Mouse (Mus musculus) MEL (cell line): Measurements from ENCODE around the gene Grb2. TPM values are rescaled to one million over a fixed set of nuclear protein-coding genes. Genes with fewer than 3 reads are reported as not detected.

Experiments used
- DNase-seq: peaks from one replicate; pipeline ENCODE4 v3.0.0; 2011; ENCODE audit warnings: low read depth, low spot score
- H3K27ac ChIP-seq: 2 replicates; pipeline ENCODE4 v1.5.1; 2012; ENCODE audit warnings: low read depth, mild to moderate bottlenecking, control low read depth, low read length, moderate library complexity; ENCODE audit not compliant: control insufficient read depth
- H3K27me3 ChIP-seq, 2 experiments: fragments of 150-350 bp in 1 of 2; sonication (generic) in 1 of 2; 2 replicates each; pipeline ENCODE4 v1.6.1; 2012; ENCODE audit warnings: low read length in 2 of 2, mild to moderate bottlenecking in 2 of 2, improper control_type of control experiment in 1 of 2, moderate library complexity in 1 of 2; ENCODE audit not compliant: insufficient read depth in 2 of 2, control insufficient read depth in 1 of 2
- H3K36me3 ChIP-seq, 2 experiments: 2 replicates each; pipeline ENCODE4 v1.6.1; 2012 to 2014; ENCODE audit warnings: low read length in 2 of 2, improper control_type of control experiment in 1 of 2, inconsistent platforms in 1 of 2, mild to moderate bottlenecking in 1 of 2; ENCODE audit not compliant: insufficient read depth in 2 of 2, control insufficient read depth in 1 of 2
- H3K4me1 ChIP-seq, 2 experiments: fragments of 150-350 bp in 1 of 2; sonication (generic) in 1 of 2; 2 replicates each; pipeline ENCODE4 v1.6.1; 2012; ENCODE audit warnings: low read length in 2 of 2, improper control_type of control experiment in 1 of 2, mild to moderate bottlenecking in 1 of 2; ENCODE audit not compliant: insufficient read depth in 2 of 2, control insufficient read depth in 1 of 2
- H3K4me3 ChIP-seq, 2 experiments: fragments of 150-350 bp in 1 of 2; sonication (generic) in 1 of 2; 2 replicates each; pipeline ENCODE4 v1.5.1; 2012; ENCODE audit warnings: low read depth in 2 of 2, low read length in 2 of 2, mild to moderate bottlenecking in 2 of 2, moderate library complexity in 2 of 2, control low read depth in 1 of 2, improper control_type of control experiment in 1 of 2; ENCODE audit not compliant: control insufficient read depth in 1 of 2, insufficient read depth in 1 of 2
- H3K79me2 ChIP-seq: 2 replicates; pipeline ENCODE4 v1.6.1; 2012; ENCODE audit warnings: mild to moderate bottlenecking, low read length, moderate library complexity; ENCODE audit not compliant: control insufficient read depth, poor library complexity, insufficient read depth
- H3K9ac ChIP-seq: 2 replicates; pipeline ENCODE4 v1.6.1; 2012; ENCODE audit warnings: low read depth, mild to moderate bottlenecking, control low read depth, low read length, moderate library complexity; ENCODE audit not compliant: control insufficient read depth, poor library complexity, severe bottlenecking
- H3K9me3 ChIP-seq: fragments of 150-350 bp; sonication (generic); replicated peaks from 2 replicates; pipeline ENCODE4 v1.6.1; 2012; ENCODE audit warnings: mild to moderate bottlenecking, low read length, improper control_type of control experiment, moderate library complexity; ENCODE audit not compliant: insufficient read depth
- BHLHE40 ChIP-seq: IDR thresholded peaks from 2 replicates; pipeline ENCODE4 v1.6.1; 2012; ENCODE audit warnings: low read depth, mild to moderate bottlenecking, inconsistent platforms, low read length, improper control_type of control experiment, borderline replicate concordance
- CTCF ChIP-seq, 3 experiments: IDR thresholded peaks in 2 of 3; conservative IDR thresholded peaks in 1 of 3; 2 replicates each; pipeline ENCODE4 v1.5.1; 2011 to 2012; ENCODE audit warnings: low read length in 3 of 3, low read depth in 2 of 3, mild to moderate bottlenecking in 2 of 3, improper control_type of control experiment in 1 of 3, inconsistent platforms in 1 of 3, mixed read lengths in 1 of 3, moderate library complexity in 1 of 3; ENCODE audit not compliant: control insufficient read depth in 1 of 3, insufficient read depth in 1 of 3, poor library complexity in 1 of 3, severe bottlenecking in 1 of 3
- EP300 ChIP-seq, 2 experiments: IDR thresholded peaks; 2 replicates each; pipeline ENCODE4 v1.6.1; 2011; ENCODE audit warnings: improper control_type of control experiment in 2 of 2, low read length in 2 of 2, low read depth in 1 of 2, mild to moderate bottlenecking in 1 of 2
- GATA1 ChIP-seq: IDR thresholded peaks from 2 replicates; pipeline ENCODE4 v1.6.1; 2011; ENCODE audit warnings: low read depth, low read length, improper control_type of control experiment
- JUND ChIP-seq: IDR thresholded peaks from 2 replicates; pipeline ENCODE4 v1.6.1; 2011; ENCODE audit warnings: low read depth, mild to moderate bottlenecking, improper control_type of control experiment, low read length
- MAFK ChIP-seq: IDR thresholded peaks from 2 replicates; pipeline ENCODE4 v1.6.1; 2011; ENCODE audit warnings: low read depth, mild to moderate bottlenecking, low read length, improper control_type of control experiment, borderline replicate concordance
- MEF2A ChIP-seq: IDR thresholded peaks from 2 replicates; pipeline ENCODE4 v1.6.1; 2014; ENCODE audit warnings: low read depth, mild to moderate bottlenecking, inconsistent platforms, low read length, improper control_type of control experiment; ENCODE audit not compliant: poor library complexity, insufficient replicate concordance, severe bottlenecking; ENCODE audit errors: extremely low read depth
- MXI1 ChIP-seq: IDR thresholded peaks from 2 replicates; pipeline ENCODE4 v1.6.1; 2011; ENCODE audit warnings: mild to moderate bottlenecking, low read depth, low read length, improper control_type of control experiment
- MYC ChIP-seq: IDR thresholded peaks from 2 replicates; pipeline ENCODE4 v1.6.1; 2011; ENCODE audit warnings: low read depth, mild to moderate bottlenecking, low read length, improper control_type of control experiment, moderate library complexity
- NELFE ChIP-seq: IDR thresholded peaks from 2 replicates; pipeline ENCODE4 v1.6.1; 2011; ENCODE audit warnings: low read depth, low read length, improper control_type of control experiment
- NRF1 ChIP-seq: IDR thresholded peaks from 2 replicates; pipeline ENCODE4 v1.6.1; 2014; ENCODE audit warnings: low read depth, mild to moderate bottlenecking, inconsistent platforms, low read length, improper control_type of control experiment, moderate library complexity; ENCODE audit not compliant: poor library complexity, insufficient read depth, severe bottlenecking
- POLR2A ChIP-seq, 2 experiments: IDR thresholded peaks; 2 replicates each; pipeline ENCODE4 v1.6.1; 2011 to 2012; ENCODE audit warnings: low read length in 2 of 2, mild to moderate bottlenecking in 2 of 2, control low read depth in 1 of 2, improper control_type of control experiment in 1 of 2, low read depth in 1 of 2, moderate library complexity in 1 of 2; ENCODE audit not compliant: control insufficient read depth in 1 of 2, insufficient read depth in 1 of 2, poor library complexity in 1 of 2
- POLR2AphosphoS5 ChIP-seq: IDR thresholded peaks from 2 replicates; pipeline ENCODE4 v1.6.1; 2012; ENCODE audit warnings: low read depth, borderline replicate concordance, mild to moderate bottlenecking, inconsistent platforms, low read length, moderate library complexity, mixed read lengths
- RCOR1 ChIP-seq: IDR thresholded peaks from 2 replicates; pipeline ENCODE4 v1.6.1; 2012; ENCODE audit warnings: low read depth, mild to moderate bottlenecking, inconsistent platforms, low read length, improper control_type of control experiment
- SIN3A ChIP-seq: IDR thresholded peaks from 2 replicates; pipeline ENCODE4 v1.6.1; 2012; ENCODE audit warnings: low read length, improper control_type of control experiment, inconsistent platforms
- TAL1 ChIP-seq: IDR thresholded peaks from 2 replicates; pipeline ENCODE4 v1.6.1; 2012; ENCODE audit warnings: mild to moderate bottlenecking, inconsistent platforms, low read length, moderate library complexity, mixed read lengths
- TBP ChIP-seq: IDR thresholded peaks from 2 replicates; pipeline ENCODE4 v1.8.0; 2011; ENCODE audit warnings: low read depth, low read length, improper control_type of control experiment
- ZMIZ1 ChIP-seq: IDR thresholded peaks from 2 replicates; pipeline ENCODE4 v1.6.1; 2012; ENCODE audit warnings: low read depth, mild to moderate bottlenecking, inconsistent platforms, low read length, improper control_type of control experiment, moderate library complexity
- ZNF384 ChIP-seq: IDR thresholded peaks from 2 replicates; pipeline ENCODE4 v1.6.1; 2012; ENCODE audit warnings: low read depth, mild to moderate bottlenecking, inconsistent platforms, low read length, improper control_type of control experiment
- polyA plus RNA-seq, 2 experiments: library from polyadenylated mRNA; stranded (reverse) in 1 of 2; unstranded in 1 of 2; fragments of >175 nt in 1 of 2; fragments of >200 nt in 1 of 2; gene quantifications; 2 replicates each; pipeline versions ENCODE4 v1.2.1 to v1.2.4; 2012; ENCODE audit warnings: low replicate concordance in 2 of 2, low read depth in 1 of 2; ENCODE audit not compliant: insufficient read length in 2 of 2, insufficient read depth in 1 of 2, missing spikeins in 1 of 2
- total RNA-seq: library from RNA; depleted of rRNA; stranded (reverse); fragments of 300-350 nt; gene quantifications from 2 replicates; pipeline ENCODE4 v1.2.3, GENCODE M21; 2012

The Grb2 gene
- total and polyA plus RNA-seq, 3 experiments = 75.3 to 261 TPM; not detected in 1

GRCm38 (mm10) chr11:115751725-115752124, 43.3 kb upstream of the Grb2 start:
- Histone ChIP-seq H3K4me1 (peaks cover 3 to 14% of the 10 kb centered on the region in 2 experiments), H3K27ac (no peak overlapping the region)
- peak; percentile 34 for DNase-seq

GRCm38 (mm10) chr11:115749834-115750233, 41.4 kb upstream of the Grb2 start:
- H3K27ac ChIP-seq = no peak overlapping the region
- no peak for DNase-seq
- TF ChIP-seq JUND = no peak
- peaks cover 3 to 17% of the 10 kb centered on the region in 2 experiments for H3K4me1 ChIP-seq
- H3K9me3 ChIP-seq = no peaks in the 10 kb centered on the region
- no peak overlapping the region for H3K4me3 ChIP-seq
- H3K27me3 ChIP-seq = no peaks in the 10 kb centered on the region; a peak in 1 of 4 replicates
- no peaks in the 10 kb centered on the region for H3K79me2 ChIP-seq
- peaks cover 0 to 5% of the 10 kb centered on the region in 2 experiments; a peak in 1 of 4 replicates for H3K36me3 ChIP-seq
- H3K9ac ChIP-seq = no peak overlapping the region

More at GRCm38 (mm10) chr11:115751725-115752124, 43.3 kb upstream of the Grb2 start:
- Histone ChIP-seq H3K27me3 (no peaks in the 10 kb centered on the region; a peak in 1 of 4 replicates), H3K4me3 (no peak overlapping the region), H3K36me3 (peaks cover 0 to 3% of the 10 kb centered on the region in 2 experiments; a peak in 1 of 4 replicates), H3K79me2 (no peaks in the 10 kb centered on the region), H3K9ac (no peak overlapping the region), H3K9me3 (no peaks in the 10 kb centered on the region)
- no peak for TF ChIP-seq NELFE
- no peak for TF ChIP-seq CTCF (IDR thresholded peaks at IDR 0.05 in 2 of 3, conservative IDR thresholded peaks at IDR 0.05 in 1 of 3; ENCODE audit: control insufficient read depth in 1 of 3, insufficient read depth in 1 of 3, low read depth in 2 of 3, low read length in 3 of 3, poor library complexity in 1 of 3, severe bottlenecking in 1 of 3)
- no peak for TF ChIP-seq RCOR1
- TF ChIP-seq SIN3A = no peak
- TF ChIP-seq BHLHE40 = no peak
- no peak for TF ChIP-seq EP300 (IDR thresholded peaks at IDR 0.05; ENCODE audit: low read depth in 1 of 2, low read length in 2 of 2)

DNA sequence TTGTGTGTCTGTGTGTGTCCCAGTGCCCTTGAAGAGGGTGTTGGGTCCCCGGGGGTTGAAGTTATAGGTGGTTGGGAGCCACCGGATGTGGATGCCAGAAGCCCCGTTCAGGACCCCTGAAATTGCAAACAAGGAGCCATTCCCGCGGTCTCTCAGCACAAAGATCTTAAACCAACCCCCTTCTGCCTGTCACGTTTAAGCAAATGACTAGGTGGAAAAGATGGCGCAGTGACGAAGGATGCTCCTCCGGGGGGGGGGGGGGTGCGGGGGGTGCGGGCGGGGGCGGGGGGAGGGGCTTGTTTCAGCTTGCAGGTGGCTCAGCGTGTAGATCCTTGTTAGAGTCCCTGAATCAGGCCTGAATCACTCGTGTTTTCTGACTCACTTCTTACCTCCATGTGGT, 39.0 kb upstream of the Grb2 start:
- Histone ChIP-seq H3K4me1 (peaks cover 6 to 26% of the 10 kb centered on the region in 2 experiments), H3K9ac (peak overlapping the region; percentile 26), H3K27ac (no peak overlapping the region), H3K4me3 (peak overlapping the region; percentile 37 to 65), H3K27me3 (no peaks in the 10 kb centered on the region), H3K9me3 (no peaks in the 10 kb centered on the region), H3K36me3 (peaks cover 0 to 6% of the 10 kb centered on the region in 2 experiments; a peak in 2 of 4 replicates), H3K79me2 (no peaks in the 10 kb centered on the region)
- no peak for TF ChIP-seq MYC
- TF ChIP-seq TBP = no peak
- TF ChIP-seq SIN3A = peak; percentile 10; the same call in 1 of the 2 replicates
- DNase-seq = peak; percentile 57

DNA sequence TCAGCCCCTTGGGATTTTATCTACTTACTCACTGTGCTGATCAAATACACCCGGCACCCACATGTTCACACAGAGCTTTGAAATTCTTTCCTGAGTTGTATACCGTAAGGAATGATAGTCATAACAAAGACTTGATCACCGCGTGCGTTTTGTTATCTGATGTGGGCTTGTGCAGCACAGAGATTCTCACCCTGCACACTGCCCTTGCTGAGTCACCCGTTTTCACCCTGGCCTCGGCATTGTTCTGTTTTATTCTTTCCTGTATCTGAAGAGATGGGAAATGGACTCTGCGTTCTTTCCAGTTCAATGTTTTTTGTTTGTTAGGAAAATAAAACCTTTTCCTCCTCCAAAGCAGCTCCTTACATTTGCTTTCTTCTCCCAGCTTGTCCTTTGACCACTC, 38.4 kb upstream of the Grb2 start:
- no peaks in the 10 kb centered on the region for H3K27me3 ChIP-seq
- H3K27ac ChIP-seq = no peak overlapping the region
- peak; percentile 73 for DNase-seq
- H3K9ac ChIP-seq = peak overlapping the region; percentile 26; the same call in 1 of the 2 replicates
- H3K36me3 ChIP-seq = peaks cover 0 to 6% of the 10 kb centered on the region in 2 experiments; a peak in 2 of 4 replicates
- H3K79me2 ChIP-seq = no peaks in the 10 kb centered on the region
- no peaks in the 10 kb centered on the region for H3K9me3 ChIP-seq
- H3K4me1 ChIP-seq = peaks cover 6 to 25% of the 10 kb centered on the region in 2 experiments
- peak overlapping the region; percentile 19 to 49; a peak in 3 of 4 replicates for H3K4me3 ChIP-seq
- TF ChIP-seq ZNF384 = no peak
- TF ChIP-seq NRF1 = 0 out of 2 replicates have a peak, but pooled peaks have one; percentile 8
- TF ChIP-seq NELFE = no peak
- TF ChIP-seq ZMIZ1 = no peak
- no peak for TF ChIP-seq TAL1
- TF ChIP-seq POLR2A (IDR thresholded peaks at IDR 0.05; ENCODE audit: control insufficient read depth in 1 of 2, insufficient read depth in 1 of 2, low read depth in 1 of 2, low read length in 2 of 2, poor library complexity in 1 of 2) = no peak
- no peak; a peak in 2 of 4 replicates for TF ChIP-seq EP300 (IDR thresholded peaks at IDR 0.05; ENCODE audit: low read depth in 1 of 2, low read length in 2 of 2)
- no peak for TF ChIP-seq POLR2AphosphoS5
- TF ChIP-seq MEF2A = no peak
- TF ChIP-seq MYC = peak; percentile 86
- TF ChIP-seq TBP = 0 out of 2 replicates have a peak, but pooled peaks have one; percentile 16
- peak; percentile 91 for TF ChIP-seq GATA1
- TF ChIP-seq MXI1 = no peak; the same call in 1 of the 2 replicates
- 0 out of 2 replicates have a peak, but pooled peaks have one; percentile 57 for TF ChIP-seq MAFK
